Mouse (Mus musculus) intestine, embryonic 15.5 days (tissue): Measurements from ENCODE around the gene A630076J17Rik. TPM values are rescaled to one million over a fixed set of nuclear protein-coding genes. Genes with fewer than 3 reads are reported as not detected.

Experiments
- ATAC-seq: fragments of 200-750 bp; cut with Nextera tagmentation; 2 replicates; pipeline ENCODE4 v1.8.0; 2017; ENCODE audit warnings: moderate TSS enrichment, moderate library complexity
- H3K27ac ChIP-seq: fragments of 300-500 bp; sonication (generic); 2 replicates; pipeline ENCODE4 v1.5.1; 2015; ENCODE audit warnings: mild to moderate bottlenecking, inconsistent platforms
- H3K27me3 ChIP-seq: fragments of 300-500 bp; sonication (generic); replicated peaks from 2 replicates; pipeline ENCODE4 v1.6.1; 2015; ENCODE audit warnings: inconsistent platforms
- H3K36me3 ChIP-seq: fragments of 300-500 bp; sonication (generic); 2 replicates; pipeline ENCODE4 v1.6.1; 2015; ENCODE audit warnings: inconsistent platforms
- H3K4me1 ChIP-seq: fragments of 300-500 bp; sonication (generic); replicated peaks from 2 replicates; pipeline ENCODE4 v1.6.1; 2015; ENCODE audit warnings: inconsistent platforms
- H3K4me2 ChIP-seq: fragments of 300-500 bp; sonication (generic); replicated peaks from 2 replicates; pipeline ENCODE4 v1.6.1; 2015; ENCODE audit warnings: mild to moderate bottlenecking, inconsistent platforms
- H3K4me3 ChIP-seq: fragments of 300-500 bp; sonication (generic); replicated peaks from 2 replicates; pipeline ENCODE4 v1.5.1; 2015; ENCODE audit warnings: inconsistent platforms
- H3K9ac ChIP-seq: fragments of 300-500 bp; sonication (generic); 2 replicates; pipeline ENCODE4 v1.6.1; 2015; ENCODE audit warnings: inconsistent platforms
- H3K9me3 ChIP-seq: fragments of 300-500 bp; sonication (generic); 2 replicates; pipeline ENCODE4 v1.6.1; 2016; ENCODE audit warnings: inconsistent platforms
- WGBS: fragments of 180-500 bp; shearing (Covaris S2); methylation state at CpG from one replicate; pipeline ENCODE4 v1.1.7; 2015; 5-methylcytosine and 5-hydroxymethylcytosine counted together
- polyA plus RNA-seq: library from polyadenylated mRNA; unstranded; fragments of >200 nt; fragmentation: Nextera tagmentation; extraction: Ambion mirVana; gene quantifications from 2 replicates; pipeline ENCODE4 v1.2.1, GENCODE M21; 2015

The A630076J17Rik gene
- polyA plus RNA-seq, 1 experiment from 2014 or later: not detected

GRCm38 (mm10) chr3:107260956-107261850 is 30.8 kb downstream of the A630076J17Rik start:
- 44% methylated on average over 8 of the region's 8 CpGs for WGBS
- no peak for ATAC-seq
- H3K27ac ChIP-seq: 0 out of 2 replicates have a peak overlapping the region, but pooled peaks have one; percentile 22

DNA sequence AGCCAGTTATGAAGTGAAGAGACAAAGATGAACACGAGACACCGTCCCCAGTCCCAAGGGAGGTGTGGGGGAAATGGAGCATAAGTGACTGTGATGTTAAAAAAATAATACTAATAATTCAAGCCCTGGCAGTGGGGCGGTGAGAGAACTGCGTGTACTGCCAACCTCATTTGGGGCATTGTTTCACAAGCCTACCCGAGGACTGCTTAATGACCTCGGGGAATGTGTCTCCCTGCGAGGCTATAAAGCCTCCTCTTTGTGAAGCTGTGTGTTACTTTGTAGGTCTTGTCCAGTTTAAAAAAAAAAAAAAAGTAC is 31.4 kb downstream of the A630076J17Rik start:
- no peak overlapping the region for H3K27ac ChIP-seq
- H3K4me1 ChIP-seq: peaks cover 6% of the 10 kb centered on the region

More at GRCm38 (mm10) chr3:107260956-107261850, 30.8 kb downstream of the A630076J17Rik start:
- Histone ChIP-seq H3K36me3 (no peaks in the 10 kb centered on the region), H3K9me3 (no peaks in the 10 kb centered on the region), H3K27me3 (no peaks in the 10 kb centered on the region), H3K9ac (no peak overlapping the region), H3K4me3 (no peak overlapping the region), H3K4me1 (peaks cover 6% of the 10 kb centered on the region), H3K4me2 (no peak overlapping the region)

DNA sequence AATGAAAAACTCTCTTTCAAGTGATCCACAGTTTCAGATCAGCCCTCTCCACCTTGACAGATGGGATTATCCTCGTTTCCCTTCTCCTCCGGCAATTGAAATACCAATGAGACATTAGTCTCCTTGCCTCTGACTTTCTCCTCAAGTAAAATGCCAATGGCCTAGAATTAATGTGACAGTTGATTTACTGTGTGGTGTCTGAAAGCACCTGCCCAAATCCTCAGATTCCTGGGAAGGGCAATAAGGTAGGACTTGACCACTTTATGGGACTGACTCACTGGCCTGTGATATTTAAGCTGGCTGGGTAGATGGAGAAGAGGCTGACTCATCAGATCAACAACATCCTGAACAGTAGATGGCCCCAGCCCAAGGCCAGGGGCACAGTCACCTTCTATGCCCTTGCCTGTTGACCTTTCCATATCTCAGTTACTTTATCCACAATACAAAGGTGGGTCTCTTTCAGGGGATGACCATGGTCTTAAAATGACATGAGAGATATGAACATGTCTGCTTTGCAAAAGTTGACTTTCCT is 36.5 kb downstream of the A630076J17Rik start:
- H3K4me2 ChIP-seq: no peak overlapping the region
- H3K4me3 ChIP-seq: no peak overlapping the region
- no peak overlapping the region for H3K27ac ChIP-seq
- ATAC-seq: no peak
- H3K9me3 ChIP-seq: no peaks in the 10 kb centered on the region
- no peaks in the 10 kb centered on the region for H3K4me1 ChIP-seq
- WGBS: 54% methylated on average over 2 of the region's 2 CpGs
- H3K36me3 ChIP-seq: no peaks in the 10 kb centered on the region
- no peaks in the 10 kb centered on the region for H3K27me3 ChIP-seq
- H3K9ac ChIP-seq: no peak overlapping the region

More for the DNA sequence above, 31.4 kb downstream of the A630076J17Rik start:
- no peak overlapping the region for H3K4me3 ChIP-seq
- no peaks in the 10 kb centered on the region for H3K36me3 ChIP-seq
- 37% methylated on average over 7 of the region's 7 CpGs for WGBS
- no peak overlapping the region for H3K4me2 ChIP-seq
- no peak overlapping the region for H3K9ac ChIP-seq
- no peak for ATAC-seq
- no peaks in the 10 kb centered on the region for H3K27me3 ChIP-seq
- no peaks in the 10 kb centered on the region for H3K9me3 ChIP-seq

GRCm38 (mm10) chr3:107272433-107272832 is 42.0 kb downstream of the A630076J17Rik start:
- Histone ChIP-seq H3K4me1 (no peaks in the 10 kb centered on the region), H3K9ac (no peak overlapping the region), H3K36me3 (no peaks in the 10 kb centered on the region), H3K27me3 (no peaks in the 10 kb centered on the region), H3K27ac (no peak overlapping the region), H3K4me2 (no peak overlapping the region), H3K9me3 (no peaks in the 10 kb centered on the region), H3K4me3 (no peak overlapping the region)
- no peak for ATAC-seq
- WGBS: 85% methylated on average over 3 of the region's 3 CpGs

GRCm38 (mm10) chr3:107273820-107274219 is 43.4 kb downstream of the A630076J17Rik start:
- Histone ChIP-seq H3K36me3 (no peaks in the 10 kb centered on the region), H3K9ac (no peak overlapping the region), H3K4me3 (no peak overlapping the region), H3K9me3 (no peaks in the 10 kb centered on the region), H3K27ac (no peak overlapping the region), H3K4me1 (no peaks in the 10 kb centered on the region), H3K4me2 (no peak overlapping the region), H3K27me3 (no peaks in the 10 kb centered on the region)
- ATAC-seq: peak; percentile 69; the same call in 1 of the 2 replicates
- 18% methylated on average over 3 of the region's 3 CpGs for WGBS

DNA sequence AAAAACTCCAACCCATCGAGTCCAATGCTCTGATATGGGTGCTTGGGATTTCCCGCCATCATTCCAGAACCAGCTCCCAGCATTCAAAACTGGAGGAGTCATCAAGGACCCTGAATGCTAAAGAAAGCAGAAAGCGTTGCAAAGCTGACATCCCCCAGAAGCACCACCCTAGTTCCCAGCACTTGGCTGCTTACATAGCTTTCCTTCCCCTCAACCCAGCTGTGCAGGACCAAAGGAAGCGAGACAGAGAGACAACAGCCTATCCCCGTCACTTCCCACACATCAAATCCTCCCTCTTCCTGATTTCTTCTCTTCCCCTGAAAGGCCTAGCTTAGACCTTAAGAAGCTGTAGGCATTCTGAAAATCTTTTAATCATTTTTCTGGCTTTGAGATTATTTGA is 44.9 kb downstream of the A630076J17Rik start:
- ATAC-seq: no peak
- Histone ChIP-seq H3K4me1 (no peaks in the 10 kb centered on the region), H3K9me3 (no peaks in the 10 kb centered on the region), H3K4me2 (no peak overlapping the region), H3K36me3 (no peaks in the 10 kb centered on the region), H3K4me3 (no peak overlapping the region), H3K27ac (no peak overlapping the region), H3K9ac (no peak overlapping the region), H3K27me3 (no peaks in the 10 kb centered on the region)
- WGBS: 68% methylated on average over 5 of the region's 5 CpGs

- H3K27me3 ChIP-seq: no peaks in the 10 kb centered on the region
- H3K36me3 ChIP-seq: no peaks in the 10 kb centered on the region
- H3K9me3 ChIP-seq: no peaks in the 10 kb centered on the region
- WGBS: 59% methylated on average over 4 of the region's 4 CpGs
- no peaks in the 10 kb centered on the region for H3K4me1 ChIP-seq
- no peak overlapping the region for H3K4me3 ChIP-seq
- H3K27ac ChIP-seq: no peak overlapping the region
- no peak overlapping the region for H3K9ac ChIP-seq
- H3K4me2 ChIP-seq: no peak overlapping the region
- no peak for ATAC-seq
These were observed 45.6 kb downstream of the A630076J17Rik start for GRCm38 (mm10) chr3:107275996-107276395.

DNA sequence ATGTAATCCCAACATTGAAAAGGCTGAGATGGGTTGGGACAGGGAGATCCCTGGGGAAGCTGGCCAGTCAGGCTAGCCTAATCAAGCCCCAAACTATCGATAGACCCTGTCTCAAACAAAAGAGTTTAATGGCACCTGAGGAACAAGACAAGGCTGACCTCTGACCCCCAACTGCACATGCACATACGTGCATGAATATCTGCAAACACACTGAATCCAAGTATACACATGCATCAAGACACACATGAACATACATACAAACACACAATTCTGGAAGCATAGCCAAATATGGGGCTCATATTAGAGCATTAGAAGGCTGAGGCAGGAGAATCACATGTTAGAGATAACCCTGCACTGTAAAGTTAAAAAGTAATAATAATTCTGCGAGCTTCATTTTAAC is 46.2 kb downstream of the A630076J17Rik start:
- WGBS: 86% methylated on average over 3 of the region's 3 CpGs
- H3K4me1 ChIP-seq: no peaks in the 10 kb centered on the region
- H3K27ac ChIP-seq: no peak overlapping the region
- no peak overlapping the region for H3K9ac ChIP-seq
- no peak overlapping the region for H3K4me2 ChIP-seq
- no peaks in the 10 kb centered on the region for H3K9me3 ChIP-seq
- no peaks in the 10 kb centered on the region for H3K27me3 ChIP-seq
- H3K4me3 ChIP-seq: no peak overlapping the region
- ATAC-seq: no peak
- no peaks in the 10 kb centered on the region for H3K36me3 ChIP-seq

DNA sequence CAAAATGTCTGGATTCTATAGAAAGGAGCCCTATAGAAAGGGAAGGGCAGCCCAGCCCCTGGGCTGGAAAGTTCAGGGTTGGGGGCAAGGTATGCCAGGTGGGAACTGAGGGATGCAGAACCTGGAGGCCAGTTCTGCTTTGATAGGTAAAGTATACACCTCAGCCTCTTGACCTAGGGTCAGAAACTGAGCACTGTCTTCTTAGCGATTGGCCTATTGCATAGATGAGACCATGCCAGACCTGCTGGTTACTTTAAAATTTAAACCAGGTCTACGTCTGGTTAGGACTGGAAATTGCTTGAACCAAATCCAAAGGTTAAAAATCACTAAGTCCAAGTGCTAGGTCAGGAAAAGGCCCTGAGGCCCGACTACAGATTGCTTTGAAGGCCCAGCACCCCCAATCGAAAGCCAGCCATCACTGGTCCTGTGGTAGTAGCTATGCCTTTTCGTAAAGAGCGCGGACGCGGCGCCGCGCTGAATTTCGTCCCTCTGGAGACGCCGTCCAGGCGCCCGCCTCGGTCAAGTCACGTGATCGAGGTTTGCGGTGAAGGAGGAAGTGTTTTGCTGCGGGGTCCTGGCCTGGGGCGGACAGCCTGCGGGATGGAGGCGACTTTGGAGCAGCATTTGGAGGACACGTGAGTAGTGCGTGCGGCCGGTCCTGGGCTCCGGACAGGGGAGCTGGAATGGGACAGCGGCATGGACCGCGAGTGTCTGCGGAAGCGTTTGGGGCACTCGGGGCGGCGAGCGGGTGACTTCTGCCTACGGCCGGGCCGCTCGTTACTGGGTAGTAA is 48.3 kb downstream of the A630076J17Rik start, which contains the start of gene Lamtor5:
TSS of gene Lamtor5 (plus strand) at position 380 of the 791 bp plus-strand sequence.
- WGBS: 3% methylated on average over 43 of the region's 43 CpGs
- peak; percentile 93 for ATAC-seq

More for the DNA sequence above, 48.3 kb downstream of the A630076J17Rik start, which contains the start of gene Lamtor5:
- H3K4me2 ChIP-seq: peak within 1 kb of the TSS; percentile 66
- peak within 1 kb of the TSS; percentile 37; the same call in 1 of the 2 replicates for H3K27ac ChIP-seq
- peak within 1 kb of the TSS; percentile 77 for H3K9ac ChIP-seq
- no peaks in the 10 kb centered on the region for H3K4me1 ChIP-seq
- H3K9me3 ChIP-seq: no peaks in the 10 kb centered on the region
- peaks cover 8% of the 10 kb centered on the region for H3K36me3 ChIP-seq
- peak within 1 kb of the TSS; percentile 96 for H3K4me3 ChIP-seq
- no peaks in the 10 kb centered on the region for H3K27me3 ChIP-seq

Other genes with a start within 250 kb of the A630076J17Rik start
- 0.96 and 1.2 TPM in 2 replicates for gene Kcna3, start 194.4 kb upstream of the A630076J17Rik start, polyA plus RNA-seq
- gene Kcna2, start 129.5 kb upstream of the A630076J17Rik start, polyA plus RNA-seq: 0.08 and 0.09 TPM in 2 replicates
- gene Kcna10, start 47.6 kb upstream of the A630076J17Rik start, polyA plus RNA-seq: not detected in 2 replicates
- 11.4 and 133 TPM in 2 replicates for gene Cym, start 8.9 kb upstream of the A630076J17Rik start, polyA plus RNA-seq
- gene Prok1, start 9.1 kb downstream of the A630076J17Rik start, polyA plus RNA-seq: not detected in 2 replicates
- 200 and 209 TPM in 2 replicates for gene Lamtor5, start 48.2 kb downstream of the A630076J17Rik start, polyA plus RNA-seq
- 2.5 and 2.7 TPM in 2 replicates for gene Slc16a4, start 60.6 kb downstream of the A630076J17Rik start, polyA plus RNA-seq
- gene Rbm15, start 103.1 kb downstream of the A630076J17Rik start, polyA plus RNA-seq: 13.9 and 15.1 TPM in 2 replicates
- gene Kcnc4, start 228.9 kb downstream of the A630076J17Rik start, polyA plus RNA-seq: 0.11 and 0.23 TPM in 2 replicates